Mouse (Mus musculus) A20 (cell line): ENCODE results near the gene BC005624.
A peak's percentile ranks its signal among the peaks of the same experiment; 100 is the strongest.

Experiments used
- DNase-seq: peaks from one replicate; pipeline ENCODE4 v3.0.0-alpha.2; 2011; ENCODE audit warnings: low read depth, low spot score

Gene BC005624

GRCm38 (mm10) chr2:30981790-30982513 lies at the start of gene BC005624, which contains the start of gene Usp20:
BC005624 (minus strand) TSS chr2:30982201.
Usp20 (plus strand) TSS chr2:30982279.
- DNase-seq = peak; percentile 100

- DNase-seq = no peak
These were observed 44.6 kb upstream of the BC005624 start for GRCm38 (mm10) chr2:31026642-31027041.

- DNase-seq = peak; percentile 16
These were observed 43.5 kb upstream of the BC005624 start for GRCm38 (mm10) chr2:31025458-31025857.

GRCm38 (mm10) chr2:31024618-31025370 lies 42.8 kb upstream of the BC005624 start:
- peak; percentile 71 for DNase-seq

- DNase-seq = no peak
These were observed 41.9 kb upstream of the BC005624 start for GRCm38 (mm10) chr2:31023940-31024339.

- no peak for DNase-seq
These were observed 38.2 kb upstream of the BC005624 start for GRCm38 (mm10) chr2:31020202-31020601.

- no peak for DNase-seq
These were observed 37.0 kb upstream of the BC005624 start for GRCm38 (mm10) chr2:31019011-31019410.

GRCm38 (mm10) chr2:31018519-31018918 lies 36.5 kb upstream of the BC005624 start:
- no peak for DNase-seq

- no peak for DNase-seq
These were observed 35.8 kb upstream of the BC005624 start for GRCm38 (mm10) chr2:31017625-31018317.

- DNase-seq = no peak
These were observed 31.5 kb upstream of the BC005624 start for GRCm38 (mm10) chr2:31013371-31014120.

GRCm38 (mm10) chr2:31007208-31007607 lies 25.2 kb upstream of the BC005624 start:
- DNase-seq = no peak

GRCm38 (mm10) chr2:31006434-31006833 lies 24.4 kb upstream of the BC005624 start:
- DNase-seq = no peak

GRCm38 (mm10) chr2:31005453-31005852 lies 23.5 kb upstream of the BC005624 start:
- no peak for DNase-seq

GRCm38 (mm10) chr2:31002857-31003256 lies 20.9 kb upstream of the BC005624 start:
- no peak for DNase-seq

GRCm38 (mm10) chr2:30998443-30999260 lies 16.7 kb upstream of the BC005624 start:
- DNase-seq = no peak

- DNase-seq = no peak
These were observed 13.5 kb upstream of the BC005624 start for GRCm38 (mm10) chr2:30995432-30995996.

GRCm38 (mm10) chr2:30994853-30995252 lies 12.9 kb upstream of the BC005624 start:
- DNase-seq = no peak

- no peak for DNase-seq
These were observed 8.2 kb upstream of the BC005624 start for GRCm38 (mm10) chr2:30990221-30990620.

GRCm38 (mm10) chr2:30985111-30986020 lies 3.4 kb upstream of the BC005624 start:
- DNase-seq = peak; percentile 85
